Mouse (Mus musculus): Measurements from ENCODE around the gene Gm49373.

Gm49373 gene

GRCm38 (mm10) chr9:21027774-21028290 lies 45.1 kb downstream of the Gm49373 start:
- DNase-seq, result no peak

GRCm38 (mm10) chr9:21026849-21027248 lies 46.0 kb downstream of the Gm49373 start:
- no peak for DNase-seq

- no peak for DNase-seq
Measured at GRCm38 (mm10) chr9:21025258-21025810, 47.6 kb downstream of the Gm49373 start.

GRCm38 (mm10) chr9:21022726-21023125 lies 50.2 kb downstream of the Gm49373 start:
- no peak for DNase-seq

- DNase-seq, result no peak
Measured at GRCm38 (mm10) chr9:21022288-21022687, 50.6 kb downstream of the Gm49373 start.

GRCm38 (mm10) chr9:21021363-21021762 lies 51.5 kb downstream of the Gm49373 start:
- DNase-seq, result no peak

GRCm38 (mm10) chr9:21018600-21018999 lies 54.3 kb downstream of the Gm49373 start:
- DNase-seq, result no peak

- DNase-seq, result peak in 1 of 2 experiments; percentile 35
Measured at GRCm38 (mm10) chr9:21017177-21017575, 55.7 kb downstream of the Gm49373 start.

GRCm38 (mm10) chr9:21016331-21017176 lies 56.3 kb downstream of the Gm49373 start:
- peak in 1 of 2 experiments; percentile 35 for DNase-seq

GRCm38 (mm10) chr9:21015571-21016130 lies 57.2 kb downstream of the Gm49373 start, which contains the start of gene Icam1:
TSS of gene Icam1 (plus strand) at chr9:21015985.
- peak; percentile 75 to 80 for DNase-seq

- peak; percentile 57 to 68 for DNase-seq
Measured at GRCm38 (mm10) chr9:21014691-21015570, 58.0 kb downstream of the Gm49373 start.
